Mouse (Mus musculus) testis, postnatal 14 days (tissue): ENCODE measurements around the gene St6galnac3.

ENCODE experiments used
- DNase-seq: peaks from one replicate; pipeline ENCODE4 v3.0.0; 2021; ENCODE audit warnings: low spot score

The St6galnac3 gene

GRCm38 (mm10) chr3:153463849-153464248 is 261.1 kb downstream of the St6galnac3 start:
- DNase-seq = no peak

- no peak for DNase-seq
These were observed 264.8 kb downstream of the St6galnac3 start for GRCm38 (mm10) chr3:153460173-153460572.

DNA sequence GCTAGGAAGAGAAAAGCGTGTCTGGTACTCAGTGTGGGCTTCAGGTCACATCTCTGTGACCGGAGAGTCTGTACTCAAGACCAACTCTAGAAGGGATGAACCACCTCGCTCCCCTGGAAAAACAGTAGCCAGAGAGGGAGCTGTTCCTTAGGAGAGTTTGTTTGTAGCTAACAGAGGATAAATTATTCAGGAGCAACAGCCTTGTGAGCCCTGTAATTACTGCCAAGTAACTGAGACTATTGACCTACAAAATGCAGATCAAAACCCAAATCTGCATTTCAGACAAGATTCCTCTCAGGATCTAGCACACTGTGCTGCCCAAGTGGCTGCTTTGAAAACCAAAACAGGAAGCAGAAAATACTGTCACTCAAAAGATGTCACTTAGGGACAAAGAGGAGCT is 266.4 kb downstream of the St6galnac3 start:
- no peak for DNase-seq

GRCm38 (mm10) chr3:153457701-153458100 is 267.3 kb downstream of the St6galnac3 start:
- no peak for DNase-seq

DNA sequence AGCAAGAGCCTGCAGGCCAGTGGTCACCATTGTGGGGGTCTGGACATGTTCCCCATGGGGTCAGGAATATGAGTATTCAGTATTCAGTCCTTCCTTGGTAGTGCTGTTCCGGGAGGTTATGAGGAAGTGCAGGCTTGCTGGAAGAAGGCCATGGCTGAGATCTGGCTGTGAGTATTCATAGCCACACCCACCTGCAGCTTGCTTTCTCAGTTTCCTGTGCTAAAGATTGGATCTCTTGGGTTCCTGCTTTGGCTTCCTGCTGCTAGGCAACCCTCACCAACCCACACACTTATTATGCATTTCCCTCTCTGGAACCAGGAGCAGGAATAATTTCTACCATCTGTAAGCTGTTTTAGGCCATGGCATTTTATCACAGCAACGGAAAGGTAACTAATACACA is 267.8 kb downstream of the St6galnac3 start:
- DNase-seq = no peak

- no peak for DNase-seq
These were observed 268.7 kb downstream of the St6galnac3 start for GRCm38 (mm10) chr3:153456227-153456626.

GRCm38 (mm10) chr3:153453127-153454049 is 271.6 kb downstream of the St6galnac3 start:
- no peak for DNase-seq

- DNase-seq = no peak
These were observed 272.5 kb downstream of the St6galnac3 start for GRCm38 (mm10) chr3:153452299-153452996.

- no peak for DNase-seq
These were observed 283.6 kb downstream of the St6galnac3 start for GRCm38 (mm10) chr3:153441329-153441728.

GRCm38 (mm10) chr3:153436076-153437021 is 288.6 kb downstream of the St6galnac3 start:
- DNase-seq = no peak

DNA sequence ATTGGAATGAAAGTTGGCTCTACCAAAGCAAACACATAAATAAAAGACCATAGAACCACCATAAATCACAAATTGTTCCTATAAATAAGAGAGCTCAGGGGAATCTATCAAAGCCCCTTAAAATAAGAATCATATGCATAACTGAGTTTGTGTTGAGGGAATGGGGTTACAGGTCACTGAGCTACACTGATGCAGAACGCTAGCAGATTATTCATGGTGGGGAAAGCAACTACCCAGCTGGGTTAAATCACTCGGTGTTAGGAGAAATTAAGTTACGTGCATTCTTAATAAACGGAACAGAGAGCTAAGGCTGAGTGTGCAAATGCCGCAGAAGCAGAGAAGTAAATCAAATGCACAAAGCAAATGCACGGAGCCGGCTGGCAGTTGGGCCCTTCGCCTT is 292.0 kb downstream of the St6galnac3 start:
- DNase-seq = no peak

- DNase-seq = no peak
These were observed 292.7 kb downstream of the St6galnac3 start for GRCm38 (mm10) chr3:153432053-153432816.

DNA sequence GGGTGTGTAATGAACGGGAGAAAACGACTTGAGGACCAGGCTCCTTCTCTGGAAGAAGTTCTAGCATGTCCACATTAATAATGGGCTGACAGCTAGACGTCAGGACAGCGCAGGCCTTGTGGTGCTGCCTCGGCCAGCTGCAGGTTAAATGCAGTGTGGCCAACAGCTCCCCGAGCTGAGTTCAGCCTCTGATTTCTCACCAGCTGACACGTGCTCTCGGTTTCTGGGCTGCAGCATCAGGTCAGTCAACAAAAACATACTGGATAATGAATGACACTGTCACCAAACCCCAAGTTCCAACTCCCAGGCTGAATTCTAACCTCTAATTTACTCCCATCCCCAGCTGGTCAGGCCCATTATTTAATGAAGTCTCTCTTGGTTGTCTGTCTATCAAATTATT is 295.1 kb downstream of the St6galnac3 start:
- DNase-seq = no peak

- no peak for DNase-seq
These were observed 303.1 kb downstream of the St6galnac3 start for GRCm38 (mm10) chr3:153421918-153422290.

GRCm38 (mm10) chr3:153421060-153421917 is 303.7 kb downstream of the St6galnac3 start:
- no peak for DNase-seq

GRCm38 (mm10) chr3:153419331-153419730 is 305.6 kb downstream of the St6galnac3 start:
- no peak for DNase-seq

GRCm38 (mm10) chr3:153417001-153417400 is 308.0 kb downstream of the St6galnac3 start:
- DNase-seq = no peak

DNA sequence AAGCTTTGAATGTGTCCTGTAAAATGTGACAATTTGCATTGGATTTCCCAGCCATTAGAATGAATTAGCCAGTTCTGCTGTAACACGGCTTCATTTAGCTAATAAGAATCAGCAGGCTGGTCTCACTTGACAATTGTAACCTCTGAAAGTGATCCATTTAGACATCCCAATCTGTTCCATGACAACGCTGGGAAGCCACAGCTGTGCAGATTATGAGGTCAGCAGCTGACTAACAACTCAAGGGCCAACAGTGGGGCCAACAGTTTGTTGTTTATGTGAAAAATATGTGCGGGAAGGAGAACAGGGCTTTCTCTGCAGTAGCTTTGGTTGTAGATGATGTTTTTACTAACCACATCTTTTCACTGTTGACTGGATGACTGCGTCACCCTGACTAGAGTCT is 308.6 kb downstream of the St6galnac3 start:
- no peak for DNase-seq

DNA sequence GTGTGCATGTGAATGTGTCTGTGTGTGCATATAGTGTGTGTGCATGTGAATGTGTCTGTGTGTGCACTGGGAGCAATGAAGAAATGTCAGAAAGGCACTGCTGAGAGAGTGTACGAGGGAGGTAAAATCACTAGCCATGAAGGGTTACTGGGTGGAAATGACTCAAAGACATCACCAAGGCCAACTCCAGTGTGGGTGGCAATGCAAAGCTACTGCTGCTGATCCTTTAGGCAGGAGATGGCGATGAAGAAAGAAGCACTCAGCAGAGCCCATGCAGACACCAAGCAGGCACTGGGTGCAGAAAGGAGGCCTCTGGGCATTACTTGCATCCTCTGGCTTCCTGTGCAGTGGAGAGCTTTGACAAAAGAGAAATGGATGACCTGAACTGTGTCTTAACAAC is 310.8 kb downstream of the St6galnac3 start:
- no peak for DNase-seq

- no peak for DNase-seq
These were observed 315.7 kb downstream of the St6galnac3 start for GRCm38 (mm10) chr3:153409286-153409685.
